Mouse (Mus musculus): ENCODE results near the gene Cct6b.

DNA sequence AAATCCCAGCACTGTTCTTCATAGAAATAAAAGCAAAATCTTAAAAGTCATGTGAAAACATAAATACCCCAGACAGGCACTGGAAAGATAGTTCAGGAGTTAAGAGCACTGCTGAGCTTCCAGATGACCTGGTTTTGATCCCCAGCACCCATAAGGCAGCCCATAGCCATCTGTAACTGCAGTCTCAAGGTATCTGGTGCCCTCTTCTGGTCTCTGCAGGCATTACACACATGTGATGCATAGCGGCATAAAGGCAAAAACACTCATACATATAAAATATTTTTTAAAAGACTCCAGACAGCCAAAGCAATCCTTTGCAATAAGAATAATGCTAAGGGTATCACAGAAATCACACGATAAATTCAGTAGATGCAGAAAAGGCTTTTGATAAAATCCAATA is 37.3 kb downstream of the Cct6b start:
- TF ChIP-seq CTCF (IDR thresholded peaks at IDR 0.05; ENCODE audit: control insufficient read depth, insufficient read depth, low read length) (peak; percentile 29; the same call in 1 of the 2 replicates), POLR2A (IDR thresholded peaks at IDR 0.05; ENCODE audit: borderline replicate concordance, control insufficient read depth, low read depth, low read length) (no peak)

Measured in bone marrow, adult 2 months (tissue).